Mouse (Mus musculus) retina, postnatal 7 days (tissue): ENCODE data around the gene Invs.

Experiments used
- DNase-seq: peaks from one replicate; pipeline ENCODE4 v3.0.0-alpha.2; 2012; ENCODE audit warnings: low read depth, low spot score

The Invs gene

GRCm38 (mm10) chr4:48279498-48280134 lies at the start of gene Invs, which contains the start of gene Erp44:
Gene Invs (plus strand): TSS chr4:48279760.
Gene Erp44 (minus strand): TSS chr4:48279558.
- DNase-seq, result peak; percentile 97

- no peak for DNase-seq
These were observed 42.8 kb upstream of the Invs start for GRCm38 (mm10) chr4:48236721-48237120.

- no peak for DNase-seq
These were observed 40.5 kb upstream of the Invs start for GRCm38 (mm10) chr4:48239046-48239445.

GRCm38 (mm10) chr4:48242482-48242881 lies 37.1 kb upstream of the Invs start:
- DNase-seq, result no peak

- no peak for DNase-seq
These were observed 35.8 kb upstream of the Invs start for GRCm38 (mm10) chr4:48243737-48244136.

GRCm38 (mm10) chr4:48244280-48244679 lies 35.3 kb upstream of the Invs start:
- no peak for DNase-seq

GRCm38 (mm10) chr4:48253266-48253665 lies 26.3 kb upstream of the Invs start:
- DNase-seq, result no peak

- DNase-seq, result no peak
These were observed 21.5 kb upstream of the Invs start for GRCm38 (mm10) chr4:48258045-48258444.

GRCm38 (mm10) chr4:48267683-48268082 lies 11.9 kb upstream of the Invs start:
- no peak for DNase-seq

GRCm38 (mm10) chr4:48268127-48268526 lies 11.4 kb upstream of the Invs start:
- DNase-seq, result no peak

GRCm38 (mm10) chr4:48270532-48270931 lies 9.0 kb upstream of the Invs start:
- DNase-seq, result no peak

- no peak for DNase-seq
These were observed 7.7 kb upstream of the Invs start for GRCm38 (mm10) chr4:48271838-48272237.

- DNase-seq, result no peak
These were observed 6.3 kb upstream of the Invs start for GRCm38 (mm10) chr4:48273119-48273829.

- no peak for DNase-seq
These were observed 3.8 kb upstream of the Invs start for GRCm38 (mm10) chr4:48275736-48276135.

GRCm38 (mm10) chr4:48277011-48277410 lies 2.5 kb upstream of the Invs start:
- no peak for DNase-seq

- DNase-seq, result peak; percentile 6
These were observed 633 bp upstream of the Invs start for GRCm38 (mm10) chr4:48278757-48279497.

- no peak for DNase-seq
These were observed 1.6 kb downstream of the Invs start for GRCm38 (mm10) chr4:48281121-48281520.

- no peak for DNase-seq
These were observed 7.7 kb downstream of the Invs start for GRCm38 (mm10) chr4:48287086-48287757.

GRCm38 (mm10) chr4:48314814-48315213 lies 35.3 kb downstream of the Invs start:
- DNase-seq, result no peak

GRCm38 (mm10) chr4:48316036-48316435 lies 36.5 kb downstream of the Invs start:
- no peak for DNase-seq

GRCm38 (mm10) chr4:48321276-48321675 lies 41.7 kb downstream of the Invs start:
- no peak for DNase-seq

- DNase-seq, result no peak
These were observed 42.5 kb downstream of the Invs start for GRCm38 (mm10) chr4:48322095-48322494.
